Mouse (Mus musculus): ENCODE measurements around the gene Igsf3. TPM values are rescaled to one million over a fixed set of nuclear protein-coding genes. Genes with fewer than 3 reads are reported as not detected.

Igsf3 gene
- polyA plus RNA-seq, 1 experiment from 2014 or later: 104 TPM

DNA sequence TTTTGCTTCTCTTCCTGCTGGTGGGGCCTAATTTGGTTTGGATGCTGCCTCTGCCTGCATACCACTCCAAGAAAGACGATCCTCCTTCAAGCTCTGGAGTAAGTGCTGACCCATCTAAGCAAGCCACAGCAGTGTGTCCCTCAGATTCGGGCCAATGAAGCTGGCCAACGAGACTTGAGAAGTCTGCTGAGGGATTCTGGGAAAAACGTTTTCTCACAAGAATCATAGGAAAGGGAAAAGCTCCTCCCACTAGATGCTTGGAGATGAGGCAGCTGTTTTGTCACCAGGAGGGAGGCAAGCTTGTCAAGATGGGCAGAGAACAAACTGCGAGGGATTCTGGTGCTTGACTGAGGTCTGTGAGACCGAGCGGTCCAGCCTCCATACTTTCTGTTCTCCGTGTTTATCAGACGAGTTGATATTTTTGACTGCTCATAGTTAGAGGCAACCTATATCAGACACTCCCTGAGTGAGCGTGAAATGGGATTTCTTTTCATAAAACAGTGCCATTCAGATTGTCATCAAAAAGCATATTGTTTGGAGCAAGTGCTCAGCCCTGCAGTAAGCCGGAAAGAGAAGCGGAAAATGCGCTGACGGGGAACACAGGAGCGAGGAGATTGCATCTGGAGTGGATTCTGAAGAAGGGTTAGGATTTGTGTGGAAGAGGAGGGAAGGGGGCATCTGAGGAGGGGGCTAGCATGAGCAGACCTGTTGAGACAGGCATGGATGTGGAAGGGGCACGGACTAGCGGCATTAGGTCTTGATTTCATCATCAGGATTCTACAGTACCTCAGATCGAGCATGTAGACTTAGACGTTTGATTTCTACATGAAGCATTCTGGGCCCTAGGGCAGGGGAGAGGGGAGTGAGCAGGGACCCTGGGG lies 17.0 kb downstream of the Igsf3 start:
- no peaks in the 10 kb centered on the region for H3K27me3 ChIP-seq
- 67% methylated on average over 19 of the region's 19 CpGs for WGBS
- no peak overlapping the region for H3K4me3 ChIP-seq (replicated peaks)
- no peaks in the 10 kb centered on the region for H3K9me3 ChIP-seq
- ATAC-seq (ENCODE audit: insufficient number of reproducible peaks, insufficient read depth, low FRiP score, low TSS enrichment, low read depth): no peak
- H3K4me2 ChIP-seq: peak overlapping the region; percentile 39
- H3K36me3 ChIP-seq: 0 out of 2 replicates have a peak, but pooled peaks cover 6% of the 10 kb centered on the region
- peaks cover 98% of the 10 kb centered on the region for H3K4me1 ChIP-seq (replicated peaks)
- H3K27ac ChIP-seq: peak overlapping the region; percentile 98
- H3K9ac ChIP-seq (replicated peaks): peak overlapping the region; percentile 8; the same call in 1 of the 2 replicates

DNA sequence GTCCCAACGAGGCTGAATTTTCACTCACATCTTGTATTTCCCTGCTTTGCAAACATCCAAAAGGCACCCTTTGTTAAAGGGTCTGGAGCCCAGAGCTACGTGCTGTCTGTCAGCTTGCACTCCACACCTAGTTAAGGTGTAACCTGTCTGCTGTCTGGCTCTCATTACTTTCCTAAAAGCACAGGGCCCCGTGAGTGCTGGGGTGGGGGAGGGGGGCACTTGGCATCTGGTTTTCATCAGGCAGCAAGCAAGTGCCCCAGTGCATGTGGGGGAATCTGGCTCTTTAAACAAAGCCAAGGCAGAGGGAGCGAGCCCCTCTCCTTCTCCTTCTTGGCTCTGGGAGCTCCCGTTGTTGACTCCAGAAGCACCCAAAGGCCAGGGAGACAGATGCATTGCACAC lies 18.5 kb downstream of the Igsf3 start:
- Histone ChIP-seq H3K9me3 (no peaks in the 10 kb centered on the region), H3K9ac (replicated peaks) (peak overlapping the region; percentile 8; the same call in 1 of the 2 replicates), H3K27me3 (no peaks in the 10 kb centered on the region), H3K27ac (peak overlapping the region; percentile 98), H3K4me1 (replicated peaks) (peaks cover 98% of the 10 kb centered on the region), H3K36me3 (no peaks in the 10 kb centered on the region), H3K4me2 (peak overlapping the region; percentile 39), H3K4me3 (replicated peaks) (0 out of 2 replicates have a peak overlapping the region, but pooled peaks have one; percentile 5)
- ATAC-seq (ENCODE audit: insufficient number of reproducible peaks, insufficient read depth, low FRiP score, low TSS enrichment, low read depth): peak; percentile 75
- 8% methylated on average over 5 of the region's 5 CpGs for WGBS

DNA sequence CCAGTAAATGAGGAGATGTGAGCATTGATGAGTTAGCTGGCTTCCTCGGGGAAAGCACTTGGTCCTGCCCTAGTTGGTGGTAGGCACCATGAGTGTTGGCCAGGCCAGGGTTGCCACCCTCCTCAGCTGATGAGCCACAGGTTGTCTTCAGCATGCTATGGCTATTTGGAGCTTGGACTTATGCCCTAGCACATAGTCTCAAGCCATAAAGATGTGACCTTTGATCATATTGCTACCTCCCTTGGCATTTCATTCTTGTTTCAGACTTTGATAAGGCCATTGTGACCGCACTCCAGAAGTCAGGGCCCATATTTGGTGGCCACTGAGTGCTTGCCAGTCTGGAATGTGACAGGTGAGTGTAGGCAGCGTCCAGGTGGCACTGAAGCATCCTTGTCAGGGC lies 19.2 kb downstream of the Igsf3 start:
- ATAC-seq (ENCODE audit: insufficient number of reproducible peaks, insufficient read depth, low FRiP score, low TSS enrichment, low read depth): no peak
- Histone ChIP-seq H3K4me3 (replicated peaks) (no peak overlapping the region), H3K4me2 (peak overlapping the region; percentile 39), H3K9ac (replicated peaks) (peak overlapping the region; percentile 35), H3K27ac (peak overlapping the region; percentile 98), H3K9me3 (no peaks in the 10 kb centered on the region), H3K36me3 (no peaks in the 10 kb centered on the region), H3K27me3 (no peaks in the 10 kb centered on the region), H3K4me1 (replicated peaks) (peaks cover 98% of the 10 kb centered on the region)
- WGBS: 55% methylated on average over 3 of the region's 3 CpGs

DNA sequence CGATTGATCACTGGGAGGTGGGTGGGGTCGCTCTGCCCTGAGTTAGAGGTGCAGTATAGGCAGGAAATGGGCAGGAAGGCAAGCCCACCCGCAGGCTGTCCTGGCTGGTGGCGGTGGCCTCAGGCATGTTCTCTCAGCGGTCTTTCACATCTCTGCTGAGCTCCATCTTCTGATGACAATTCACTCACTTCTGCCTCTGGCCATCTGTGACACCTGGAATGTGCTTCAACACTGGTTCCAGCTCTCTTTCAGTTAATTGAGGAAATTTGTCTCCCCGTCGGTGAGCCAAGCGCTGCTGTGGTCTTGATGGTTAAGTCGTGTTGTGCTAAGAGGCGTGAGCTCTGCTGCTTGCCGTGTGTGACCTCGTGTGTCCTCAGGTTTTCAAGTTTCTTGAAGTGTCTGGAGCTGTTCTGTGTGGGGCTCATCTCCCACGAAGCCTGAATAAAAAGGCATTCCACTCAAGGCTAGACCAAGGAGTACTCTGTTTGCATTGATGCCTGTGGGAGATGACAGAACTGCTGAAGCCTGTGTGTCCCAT lies 19.9 kb downstream of the Igsf3 start:
- WGBS: 5% methylated on average over 13 of the region's 13 CpGs
- no peaks in the 10 kb centered on the region for H3K9me3 ChIP-seq
- peak overlapping the region; percentile 40 for H3K4me2 ChIP-seq
- peak overlapping the region; percentile 98 for H3K27ac ChIP-seq
- ATAC-seq (ENCODE audit: insufficient number of reproducible peaks, insufficient read depth, low FRiP score, low TSS enrichment, low read depth): no peak
- peaks cover 98% of the 10 kb centered on the region for H3K4me1 ChIP-seq (replicated peaks)
- H3K36me3 ChIP-seq: no peaks in the 10 kb centered on the region
- H3K27me3 ChIP-seq: no peaks in the 10 kb centered on the region
- H3K9ac ChIP-seq (replicated peaks): peak overlapping the region; percentile 35; the same call in 1 of the 2 replicates
- no peak overlapping the region for H3K4me3 ChIP-seq (replicated peaks)

DNA sequence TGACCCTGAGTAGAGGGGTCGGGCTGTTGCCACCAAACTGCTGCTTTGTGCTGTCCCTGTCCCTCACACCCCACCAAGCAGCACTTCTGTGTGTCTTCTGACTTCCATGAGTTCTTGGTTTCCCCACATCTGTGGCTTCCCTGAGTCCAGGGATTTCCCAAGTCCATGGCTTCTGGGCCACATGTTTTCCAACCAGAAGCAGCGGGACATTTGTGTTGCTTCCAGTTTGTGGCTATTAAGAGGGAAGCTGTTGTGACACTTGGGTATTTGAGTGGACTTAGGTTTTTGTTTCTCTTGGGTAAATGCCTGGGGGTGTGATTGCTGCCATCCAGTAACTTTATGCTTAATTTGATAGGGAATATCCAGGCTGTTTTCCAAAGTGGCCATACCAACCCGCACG lies 20.5 kb downstream of the Igsf3 start:
- Histone ChIP-seq H3K4me2 (peak overlapping the region; percentile 40), H3K4me3 (replicated peaks) (no peak overlapping the region)
- WGBS: 36% methylated on average over 4 of the region's 4 CpGs

DNA sequence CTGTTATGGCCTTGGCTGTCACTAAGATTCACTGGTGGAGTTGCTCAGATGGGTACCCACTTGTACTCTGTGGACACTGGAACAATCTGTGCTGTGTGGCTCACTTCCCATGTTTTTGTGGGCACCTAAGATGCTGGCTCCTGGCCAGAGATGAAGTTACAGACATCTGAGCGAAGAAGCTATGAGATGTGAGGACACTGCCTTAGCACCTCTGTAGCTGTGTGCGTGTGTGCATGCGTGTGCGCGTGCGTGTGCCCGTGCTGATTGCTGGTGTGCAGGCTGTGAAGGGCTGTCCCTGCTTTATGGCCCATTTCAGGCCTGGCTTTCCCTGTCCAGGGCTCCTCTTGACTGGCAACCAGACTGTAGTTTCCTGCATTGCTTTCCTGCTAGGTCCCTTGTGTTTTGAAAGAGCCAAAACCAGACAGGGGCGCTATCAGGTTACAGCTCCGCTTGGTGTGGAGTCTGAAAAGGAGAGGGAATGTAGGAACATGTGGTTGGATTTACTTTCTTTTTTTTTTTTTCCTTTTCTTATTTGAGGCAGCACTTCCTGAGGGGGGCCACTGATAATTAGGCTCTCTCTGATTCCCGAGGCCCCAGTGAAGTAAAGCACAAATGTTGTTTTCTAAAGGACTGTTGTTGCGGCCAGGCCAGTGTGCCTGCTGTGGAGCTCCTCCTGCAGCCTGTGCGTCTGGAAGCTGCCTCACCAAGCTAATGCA lies 21.3 kb downstream of the Igsf3 start:
- 11% methylated on average over 12 of the region's 12 CpGs for WGBS
- Histone ChIP-seq H3K4me3 (replicated peaks) (no peak overlapping the region), H3K9me3 (no peaks in the 10 kb centered on the region), H3K27me3 (no peaks in the 10 kb centered on the region), H3K4me1 (replicated peaks) (peaks cover 97% of the 10 kb centered on the region), H3K9ac (replicated peaks) (peak overlapping the region; percentile 32; the same call in 1 of the 2 replicates), H3K36me3 (no peaks in the 10 kb centered on the region), H3K27ac (peak overlapping the region; percentile 98), H3K4me2 (peak overlapping the region; percentile 40)
- peak; percentile 58 for ATAC-seq (ENCODE audit: insufficient number of reproducible peaks, insufficient read depth, low FRiP score, low TSS enrichment, low read depth)

More for the DNA sequence above, 20.5 kb downstream of the Igsf3 start:
- no peaks in the 10 kb centered on the region for H3K9me3 ChIP-seq
- peak overlapping the region; percentile 32; the same call in 1 of the 2 replicates for H3K9ac ChIP-seq (replicated peaks)
- H3K4me1 ChIP-seq (replicated peaks): peaks cover 98% of the 10 kb centered on the region
- H3K27me3 ChIP-seq: no peaks in the 10 kb centered on the region
- H3K36me3 ChIP-seq: no peaks in the 10 kb centered on the region
- peak overlapping the region; percentile 98 for H3K27ac ChIP-seq
- ATAC-seq (ENCODE audit: insufficient number of reproducible peaks, insufficient read depth, low FRiP score, low TSS enrichment, low read depth): no peak

DNA sequence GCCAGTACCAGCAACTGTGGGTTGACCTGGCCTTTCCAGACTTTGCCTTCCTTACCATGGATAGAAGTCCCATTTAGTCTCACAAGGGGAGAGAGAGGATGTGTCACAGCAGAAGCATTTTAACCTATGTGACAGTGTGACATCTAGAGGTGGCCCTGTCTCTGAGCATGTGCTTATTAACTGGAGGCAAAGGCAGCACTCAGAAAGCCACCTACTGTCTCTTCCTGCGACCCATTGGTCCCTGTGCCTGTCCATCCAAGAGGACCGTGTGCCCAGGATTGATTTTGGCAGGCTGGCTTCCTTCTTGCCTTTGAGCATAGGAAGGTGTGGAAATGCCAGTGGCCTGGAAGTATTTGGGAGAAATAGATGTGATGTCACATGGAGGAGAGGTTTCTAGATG lies 22.0 kb downstream of the Igsf3 start:
- no peak overlapping the region for H3K9ac ChIP-seq (replicated peaks)
- peak overlapping the region; percentile 40 for H3K4me2 ChIP-seq
- H3K4me1 ChIP-seq (replicated peaks): peaks cover 97% of the 10 kb centered on the region
- WGBS: 33% methylated on average over 2 of the region's 2 CpGs
- no peak for ATAC-seq (ENCODE audit: insufficient number of reproducible peaks, insufficient read depth, low FRiP score, low TSS enrichment, low read depth)
- H3K4me3 ChIP-seq (replicated peaks): no peak overlapping the region
- no peaks in the 10 kb centered on the region for H3K36me3 ChIP-seq
- H3K27ac ChIP-seq: peak overlapping the region; percentile 98
- H3K9me3 ChIP-seq: no peaks in the 10 kb centered on the region
- H3K27me3 ChIP-seq: no peaks in the 10 kb centered on the region

DNA sequence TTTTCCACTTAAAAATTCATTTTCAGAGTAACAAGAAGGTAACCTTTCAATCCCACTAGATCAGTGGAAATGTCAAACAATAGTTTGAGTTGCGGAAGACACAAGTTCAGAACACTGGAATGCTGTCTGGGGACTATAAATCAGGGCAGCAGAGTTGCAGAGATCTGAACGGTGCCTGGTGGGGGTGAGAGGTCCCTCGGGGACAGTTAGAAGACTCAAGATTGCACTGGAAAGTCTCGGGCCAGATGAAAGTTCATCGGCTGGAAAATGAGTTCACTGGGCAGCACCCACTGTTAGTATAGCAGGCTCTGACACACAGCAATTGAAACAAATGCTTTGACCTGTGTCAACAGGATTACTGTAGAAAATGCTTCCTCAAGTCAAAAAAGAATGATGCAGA lies 24.6 kb downstream of the Igsf3 start:
- no peak overlapping the region for H3K9ac ChIP-seq (replicated peaks)
- peak overlapping the region; percentile 66; the same call in 1 of the 2 replicates for H3K27ac ChIP-seq
- no peak overlapping the region for H3K4me3 ChIP-seq (replicated peaks)
- H3K4me1 ChIP-seq (replicated peaks): peaks cover 97% of the 10 kb centered on the region
- no peaks in the 10 kb centered on the region for H3K9me3 ChIP-seq
- ATAC-seq (ENCODE audit: insufficient number of reproducible peaks, insufficient read depth, low FRiP score, low TSS enrichment, low read depth): no peak
- H3K4me2 ChIP-seq: peak overlapping the region; percentile 17; the same call in 1 of the 2 replicates
- 12% methylated on average over 5 of the region's 5 CpGs for WGBS
- H3K36me3 ChIP-seq: no peaks in the 10 kb centered on the region
- no peaks in the 10 kb centered on the region for H3K27me3 ChIP-seq

DNA sequence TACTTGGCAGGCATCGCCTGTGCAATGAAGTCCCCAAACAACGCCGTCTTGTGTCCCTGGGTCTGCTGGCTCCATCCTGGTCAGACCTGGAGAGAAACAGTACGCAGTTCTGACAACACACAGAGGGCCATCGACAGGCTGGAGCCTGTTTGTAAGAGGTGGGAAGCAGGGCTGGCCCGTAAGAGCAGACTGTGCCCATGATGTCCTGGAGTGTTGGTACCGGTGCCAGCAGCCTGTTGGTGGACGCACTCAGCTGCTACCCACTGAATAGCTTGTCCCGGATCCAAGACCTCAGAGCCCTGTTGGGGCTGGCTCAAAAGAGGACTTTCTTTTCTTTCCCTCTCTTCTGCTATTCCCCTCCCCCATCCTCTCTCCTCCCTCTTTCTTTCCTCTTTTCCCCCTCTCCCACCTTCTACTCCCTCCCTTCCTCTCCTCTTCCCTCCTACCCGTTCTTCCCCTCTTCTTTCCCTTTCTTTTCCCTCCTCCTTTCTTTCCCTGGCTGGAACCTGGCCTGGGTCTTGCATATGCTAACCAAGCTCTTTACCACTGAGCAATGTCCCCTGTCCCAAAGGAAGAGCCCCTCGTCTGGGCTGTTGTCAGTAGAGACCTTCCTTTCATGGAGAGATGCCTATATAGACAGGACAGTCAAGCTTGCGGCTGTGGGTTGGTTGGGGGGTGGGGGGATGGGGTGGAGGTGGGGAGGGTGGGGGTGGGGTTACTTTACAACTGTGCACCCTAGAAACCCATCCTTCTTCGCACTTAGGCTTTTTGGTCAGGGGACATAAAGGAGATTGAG lies 27.9 kb downstream of the Igsf3 start:
- no peak for ATAC-seq (ENCODE audit: insufficient number of reproducible peaks, insufficient read depth, low FRiP score, low TSS enrichment, low read depth)
- no peak overlapping the region for H3K4me3 ChIP-seq (replicated peaks)
- H3K9me3 ChIP-seq: no peaks in the 10 kb centered on the region
- H3K9ac ChIP-seq (replicated peaks): 0 out of 2 replicates have a peak overlapping the region, but pooled peaks have one; percentile 8
- peak overlapping the region; percentile 36; the same call in 1 of the 2 replicates for H3K27ac ChIP-seq
- no peaks in the 10 kb centered on the region for H3K27me3 ChIP-seq
- H3K4me2 ChIP-seq: peak overlapping the region; percentile 17; the same call in 1 of the 2 replicates
- WGBS: 56% methylated on average over 13 of the region's 13 CpGs
- peaks cover 95% of the 10 kb centered on the region for H3K4me1 ChIP-seq (replicated peaks)
- H3K36me3 ChIP-seq: no peaks in the 10 kb centered on the region

DNA sequence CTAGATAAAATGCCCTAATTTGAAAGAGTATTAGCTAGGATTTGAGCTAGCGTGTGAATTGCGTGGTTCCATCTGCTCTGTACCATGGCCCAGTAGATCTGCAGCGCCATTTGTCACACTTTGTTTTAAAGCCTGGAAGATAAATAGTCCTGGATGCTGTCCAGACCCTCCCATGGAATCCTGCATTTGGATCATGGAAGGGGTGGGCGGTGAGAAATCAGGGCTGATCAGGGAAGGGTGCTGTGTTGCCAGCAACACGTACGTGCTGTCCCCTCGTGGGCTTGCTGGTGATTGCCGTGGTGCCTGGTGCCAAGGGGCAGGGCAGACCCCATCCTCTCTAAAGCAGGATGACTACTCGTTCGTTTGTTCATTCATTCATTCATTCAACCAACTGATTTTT lies 28.6 kb downstream of the Igsf3 start:
- H3K4me2 ChIP-seq: peak overlapping the region; percentile 17; the same call in 1 of the 2 replicates
- no peak overlapping the region for H3K4me3 ChIP-seq (replicated peaks)
- no peak overlapping the region for H3K9ac ChIP-seq (replicated peaks)
- no peak for ATAC-seq (ENCODE audit: insufficient number of reproducible peaks, insufficient read depth, low FRiP score, low TSS enrichment, low read depth)
- no peaks in the 10 kb centered on the region for H3K36me3 ChIP-seq
- H3K27me3 ChIP-seq: no peaks in the 10 kb centered on the region
- peaks cover 95% of the 10 kb centered on the region for H3K4me1 ChIP-seq (replicated peaks)
- WGBS: 50% methylated on average over 10 of the region's 10 CpGs
- no peak overlapping the region for H3K27ac ChIP-seq
- no peaks in the 10 kb centered on the region for H3K9me3 ChIP-seq
